Mouse (Mus musculus) erythroid progenitor cell, adult 5-6 weeks (primary cell): Measurements from ENCODE around the gene Ubiad1. TPM values are rescaled to one million over a fixed set of nuclear protein-coding genes. Genes with fewer than 3 reads are reported as not detected.

Experiments used
- ATAC-seq: replicated peaks from 2 replicates; pipeline ENCODE4 v1.8.0; 2016; ENCODE audit warnings: moderate number of reproducible peaks, mild to moderate bottlenecking, moderate TSS enrichment, inconsistent platforms; ENCODE audit not compliant: poor library complexity, low FRiP score, severe bottlenecking
- total RNA-seq, 2 experiments: library from RNA; stranded (forward) in 1 of 2; stranded (reverse) in 1 of 2; fragments of 150-400 nt in 1 of 2; fragments of 186-747, 209-891 nt in 1 of 2; gene quantifications; 2 replicates each; pipeline versions ENCODE4 v1.2.3 to v1.2.4; 2015 to 2017; ENCODE audit warnings: low replicate concordance in 2 of 2

The Ubiad1 gene
- total RNA-seq, 2 experiments from 2014 or later, result 4.3 to 4.6 TPM

DNA sequence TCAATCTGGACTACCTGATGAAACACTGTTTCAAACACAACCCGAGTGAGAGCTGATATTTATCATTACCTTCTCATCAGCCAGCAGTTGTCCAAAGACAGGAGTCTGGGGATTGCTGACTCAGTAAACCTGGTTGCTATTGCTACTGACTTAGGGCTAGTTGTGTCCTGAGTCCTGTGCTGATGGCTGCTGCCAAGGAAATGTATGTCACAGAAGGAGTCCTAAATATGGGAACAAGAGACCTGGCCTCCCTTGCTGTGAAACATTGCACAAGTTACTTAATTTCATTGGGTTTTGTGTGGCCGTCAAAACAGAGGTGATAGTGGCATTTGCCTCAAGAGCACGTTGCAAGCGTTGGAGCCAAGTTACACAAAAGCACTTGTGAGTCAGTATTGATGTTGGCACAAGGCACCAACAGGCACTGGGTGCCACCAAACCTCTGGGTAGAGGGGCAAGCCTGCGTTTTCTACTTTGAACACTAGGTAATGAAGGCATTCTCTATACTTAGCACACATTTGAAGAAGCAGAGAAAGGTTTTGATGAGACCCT, 11.0 kb upstream of the Ubiad1 start:
- no peak for ATAC-seq

DNA sequence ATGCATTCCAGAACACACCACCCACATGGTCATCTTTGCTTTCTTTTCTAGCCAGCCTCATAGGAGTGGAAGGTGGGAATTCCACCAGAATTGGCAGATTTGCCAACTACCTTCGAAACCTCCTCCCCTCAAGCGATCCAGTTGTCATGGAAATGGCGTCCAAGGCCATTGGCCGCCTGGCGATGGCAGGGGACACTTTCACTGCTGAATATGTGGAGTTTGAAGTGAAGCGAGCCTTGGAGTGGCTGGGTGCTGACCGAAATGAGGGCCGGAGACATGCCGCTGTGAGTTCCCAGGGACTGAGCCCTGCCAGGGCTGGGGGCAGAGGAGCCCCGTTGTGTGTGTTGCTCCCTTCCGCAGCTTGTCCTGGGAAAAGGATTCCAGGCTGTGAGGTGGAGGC, 9.1 kb upstream of the Ubiad1 start:
- no peak for ATAC-seq

DNA sequence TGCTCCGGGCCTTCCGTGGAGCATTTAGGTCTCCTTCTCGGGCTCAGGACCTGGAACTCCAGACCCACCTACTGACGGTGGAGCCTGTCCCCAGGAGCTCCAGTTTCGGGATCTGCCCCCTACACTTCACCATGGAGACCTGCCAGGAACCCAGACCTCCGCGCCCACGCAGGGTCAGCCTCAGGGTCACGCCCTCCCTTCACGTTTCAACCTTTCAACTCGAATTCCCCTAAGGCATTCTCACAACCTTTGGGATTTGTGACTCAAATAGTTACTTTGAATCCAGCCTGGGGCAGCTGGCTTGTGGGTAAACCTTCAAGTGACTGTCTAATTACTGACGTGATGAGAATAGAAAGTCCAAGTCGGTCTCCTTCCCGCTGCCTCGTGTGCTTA, 4.3 kb upstream of the Ubiad1 start:
- ATAC-seq, result no peak

DNA sequence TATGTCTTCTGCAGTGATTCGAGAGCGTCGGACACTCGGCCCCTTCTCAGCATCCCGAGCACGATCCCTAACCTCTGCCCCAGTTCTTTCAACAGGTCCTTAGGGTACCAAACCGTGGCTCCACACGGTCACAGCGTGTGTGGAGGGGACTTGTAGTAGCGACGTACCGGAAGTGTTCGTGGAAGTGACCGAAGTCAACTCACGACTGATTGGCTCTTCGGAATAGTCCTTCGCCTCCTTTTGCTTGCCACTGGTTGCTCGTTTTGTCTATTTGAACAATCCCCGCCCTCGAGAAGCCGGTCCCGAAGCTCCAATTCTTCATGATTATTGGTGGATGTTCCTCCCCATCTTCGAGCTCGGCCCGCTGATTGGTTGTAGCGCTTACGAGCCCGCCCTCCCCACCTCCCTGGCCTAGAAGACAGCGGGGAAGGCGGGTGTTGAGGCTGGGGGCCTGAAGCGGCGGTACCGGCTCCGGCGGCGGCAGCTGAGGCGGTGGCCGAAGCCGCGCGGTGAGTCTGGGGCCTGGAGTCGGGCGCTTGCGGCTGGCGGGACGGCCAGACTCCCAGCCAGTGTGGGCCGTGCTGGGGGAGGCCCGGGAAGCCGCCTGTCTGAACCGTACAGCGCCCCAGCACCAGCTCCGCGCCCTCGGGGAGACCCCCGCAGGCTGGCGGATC, 3.7 kb upstream of the Ubiad1 start, which contains the start of gene Mtor:
Mtor (plus strand) TSS at position 433 of the 674 bp plus-strand sequence.
- peak; percentile 92 for ATAC-seq

DNA sequence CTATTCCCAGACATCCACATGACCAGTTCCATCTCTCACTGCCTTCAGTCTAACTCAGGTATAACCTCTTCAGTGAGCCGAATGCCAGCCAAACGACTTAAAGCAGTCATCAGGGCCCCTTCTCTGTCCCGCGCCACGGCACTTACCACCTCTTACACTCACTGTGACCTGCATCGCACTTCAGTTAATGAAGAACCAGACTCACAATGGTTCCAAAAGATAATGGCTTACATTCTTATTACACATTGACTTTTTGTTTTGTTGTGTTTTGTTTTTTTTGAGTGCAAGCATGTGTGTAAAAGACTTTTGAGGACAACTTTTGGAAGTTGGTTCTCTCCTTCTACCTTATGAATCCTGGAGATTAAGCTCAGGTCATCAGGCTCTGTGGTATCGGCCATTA, 2.0 kb downstream of the Ubiad1 start:
- no peak for ATAC-seq

DNA sequence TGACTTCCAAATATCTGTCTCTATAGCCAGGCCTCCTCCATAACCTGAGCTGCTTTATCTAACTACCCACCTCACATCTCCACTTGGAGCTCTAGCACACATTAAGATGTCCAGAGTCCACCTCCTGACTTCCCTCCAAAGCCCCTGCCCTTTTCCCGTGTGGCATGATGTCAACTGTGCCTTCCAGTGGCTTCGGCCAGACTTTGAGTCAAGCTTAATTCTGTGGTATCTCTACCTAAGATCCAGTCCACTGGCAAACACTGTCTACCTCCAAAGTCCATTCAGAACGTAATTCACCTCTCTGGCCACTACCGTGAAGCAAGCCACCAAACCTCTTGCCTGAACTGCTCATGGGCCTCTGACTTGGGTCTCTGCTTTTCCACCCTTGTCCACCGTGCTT, 2.6 kb downstream of the Ubiad1 start:
- no peak for ATAC-seq

DNA sequence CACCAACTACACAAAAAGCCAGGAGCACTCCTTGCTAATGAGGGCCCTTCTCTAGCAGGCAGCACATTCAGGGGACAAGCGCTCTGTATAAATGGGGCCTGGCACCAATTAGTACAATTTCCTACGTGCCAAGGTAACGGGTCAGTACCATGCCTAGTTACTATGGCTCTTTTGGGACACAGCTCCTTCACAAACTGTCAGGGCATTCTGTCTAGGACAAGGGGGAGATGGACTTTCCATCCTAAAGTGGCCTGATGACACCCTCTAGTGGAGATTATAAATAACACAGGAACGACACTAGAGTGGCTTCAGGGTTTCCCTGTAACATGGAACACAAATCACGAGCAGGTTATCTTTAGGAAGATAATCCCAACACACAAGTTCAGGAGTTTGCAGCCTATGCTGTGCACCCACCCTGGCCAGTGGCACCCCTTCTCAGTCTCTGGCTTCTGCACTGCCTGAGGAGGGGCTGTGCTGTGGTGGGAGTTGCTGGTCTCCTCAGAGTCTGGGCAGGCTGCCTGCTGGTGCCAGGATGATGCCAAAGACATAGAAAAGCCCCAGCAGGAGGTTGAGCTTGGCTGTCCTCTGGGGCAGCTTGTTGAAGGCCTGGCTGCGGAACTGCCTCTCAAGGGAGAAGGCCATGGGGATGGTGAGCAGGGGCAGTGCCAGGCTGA, 8.8 kb downstream of the Ubiad1 start:
- no peak for ATAC-seq

DNA sequence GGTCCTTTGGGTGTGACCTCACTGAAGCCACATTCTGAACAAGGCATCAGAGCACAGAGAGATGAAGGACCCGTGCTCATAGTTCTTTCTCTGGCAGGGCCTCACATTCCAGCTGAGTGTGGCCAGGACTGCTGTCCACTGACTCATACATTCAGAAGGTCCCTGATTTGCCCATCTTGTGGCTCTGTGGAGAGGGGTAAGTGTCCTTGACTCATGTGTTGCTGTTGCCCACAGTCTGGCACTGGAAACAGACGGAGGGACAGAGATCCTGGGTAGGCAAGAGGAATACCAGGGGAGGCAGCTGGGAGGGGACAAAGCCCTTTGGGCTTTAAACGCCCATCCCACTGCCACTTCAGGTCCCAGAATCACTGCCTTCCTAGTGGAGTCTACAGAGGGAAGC, 9.5 kb downstream of the Ubiad1 start:
- no peak for ATAC-seq

DNA sequence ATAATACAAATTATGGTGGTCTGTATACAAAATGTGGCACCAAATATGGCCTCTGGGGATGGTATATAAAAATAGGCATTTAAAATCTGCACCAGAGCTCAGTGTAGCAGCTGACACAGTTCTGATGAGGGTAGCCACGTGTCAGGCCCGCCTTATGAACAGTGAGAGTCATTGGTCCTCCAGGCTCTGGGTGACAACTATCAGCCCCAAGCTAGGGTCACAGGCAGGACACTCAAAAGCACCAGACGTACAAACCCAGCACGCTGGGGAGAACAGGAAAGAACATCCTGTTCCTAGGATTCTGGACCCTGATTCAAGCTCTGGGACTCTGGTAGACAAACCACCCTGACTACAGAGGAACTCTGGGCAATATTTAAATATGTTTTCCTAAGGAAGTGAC, 10.0 kb downstream of the Ubiad1 start:
- no peak for ATAC-seq

DNA sequence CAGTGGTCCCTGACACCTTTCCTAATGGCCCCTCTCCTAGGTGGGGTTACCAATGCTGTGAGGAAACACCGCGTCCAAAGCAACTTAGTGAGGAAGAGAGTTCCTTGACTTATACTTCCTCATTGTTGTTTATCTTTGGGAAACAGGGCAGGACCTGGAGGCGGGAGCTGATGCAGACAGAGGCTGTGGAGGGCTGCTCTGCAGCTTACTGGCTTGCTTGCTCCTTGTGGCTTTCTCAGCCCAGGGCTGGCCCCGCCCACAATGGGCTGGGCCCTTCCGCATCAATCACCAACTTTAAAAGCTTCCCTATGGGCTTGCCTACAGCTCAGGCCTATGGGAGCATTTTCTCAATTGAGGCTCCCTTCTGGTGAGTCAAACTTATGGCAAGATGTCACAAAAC, 10.8 kb downstream of the Ubiad1 start:
- no peak for ATAC-seq

DNA sequence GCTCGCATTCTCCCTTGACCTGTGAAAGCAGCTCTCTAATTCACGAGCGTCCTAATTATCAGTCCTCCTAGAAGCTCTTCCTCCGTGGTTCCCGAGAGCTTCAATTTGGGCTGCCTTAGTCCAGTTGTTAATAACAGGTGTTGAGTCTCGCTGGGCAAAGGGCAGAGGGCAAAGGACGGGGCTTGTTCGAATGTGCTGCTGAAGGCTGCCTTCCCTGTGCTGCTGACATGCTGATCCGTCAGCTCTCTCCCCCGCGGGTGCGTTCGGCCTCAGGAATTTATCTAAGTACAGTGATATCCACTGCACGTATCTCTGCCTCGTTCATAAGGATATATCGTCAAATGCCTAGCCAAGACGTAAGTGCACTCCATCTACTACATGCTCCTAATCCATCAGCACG, 11.2 kb downstream of the Ubiad1 start:
- no peak for ATAC-seq

DNA sequence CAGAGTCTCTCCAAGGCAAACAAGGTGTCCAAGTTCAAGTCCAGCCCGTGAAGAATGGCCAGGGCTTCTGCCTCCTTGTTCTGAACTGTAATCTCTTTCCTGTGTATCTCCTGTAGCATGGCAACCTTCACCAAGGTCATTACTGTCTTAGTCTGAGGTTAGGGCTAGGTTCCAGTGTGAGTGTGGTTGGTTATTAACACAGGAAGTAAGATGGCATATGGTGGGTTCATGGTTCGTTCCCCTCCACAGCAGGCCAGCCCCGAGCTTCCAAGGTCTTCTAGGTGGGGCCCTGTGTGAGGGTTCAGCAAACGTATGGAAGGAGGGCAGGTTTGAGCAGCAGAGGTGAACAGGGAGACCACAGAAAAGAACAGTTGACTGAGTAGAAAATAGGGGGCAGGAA, 12.1 kb downstream of the Ubiad1 start:
- no peak for ATAC-seq

DNA sequence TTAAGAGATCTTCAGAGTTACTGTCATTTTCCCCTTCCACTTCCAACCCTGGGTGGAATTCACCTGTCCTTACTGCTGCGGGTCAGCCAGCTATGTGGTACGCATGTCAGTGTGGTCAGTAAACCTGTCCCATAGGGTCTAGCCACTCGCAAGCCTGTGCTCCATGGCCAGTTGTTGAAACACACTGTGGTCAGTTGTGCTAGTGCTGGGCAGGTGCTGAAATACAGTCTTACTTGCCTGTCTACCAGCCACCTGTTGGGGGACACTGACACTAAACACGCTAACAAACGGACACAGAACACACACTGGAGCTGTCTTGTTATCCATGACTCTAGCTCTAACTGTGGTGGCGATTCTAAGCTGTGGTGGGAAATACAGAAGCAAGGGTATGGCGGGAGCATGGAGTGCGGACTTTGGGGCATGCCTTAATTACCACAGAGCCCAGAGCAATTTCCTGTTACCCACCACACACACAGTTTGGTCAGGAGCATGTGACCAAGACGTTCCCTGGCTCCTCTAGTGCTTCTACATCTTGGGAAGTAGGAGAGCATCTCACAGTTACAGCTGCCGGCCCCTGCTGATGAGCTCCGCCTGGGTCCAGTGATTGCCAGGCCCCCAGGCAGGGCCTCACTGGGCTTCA, 13.6 kb downstream of the Ubiad1 start:
- no peak for ATAC-seq

DNA sequence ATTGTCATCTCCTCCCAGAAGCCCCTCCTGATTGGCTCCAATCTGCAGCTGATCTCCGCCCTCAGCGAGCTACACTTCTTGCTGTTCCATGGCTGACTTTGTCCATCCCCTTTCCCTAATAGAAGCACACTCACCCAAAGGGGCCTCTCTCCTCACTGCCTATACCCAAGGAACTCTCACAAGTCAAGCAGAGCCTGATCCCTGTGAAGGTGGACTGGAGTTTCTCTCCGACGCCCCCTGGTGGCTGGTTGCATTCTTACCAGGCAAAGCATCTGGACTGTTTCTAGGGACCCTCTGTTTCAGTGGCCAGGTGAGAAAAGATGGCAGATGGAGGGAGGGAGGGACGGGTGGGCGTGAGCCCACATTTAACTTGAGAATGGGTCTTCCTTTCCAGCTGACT, 14.9 kb downstream of the Ubiad1 start:
- ATAC-seq, result peak; percentile 68

DNA sequence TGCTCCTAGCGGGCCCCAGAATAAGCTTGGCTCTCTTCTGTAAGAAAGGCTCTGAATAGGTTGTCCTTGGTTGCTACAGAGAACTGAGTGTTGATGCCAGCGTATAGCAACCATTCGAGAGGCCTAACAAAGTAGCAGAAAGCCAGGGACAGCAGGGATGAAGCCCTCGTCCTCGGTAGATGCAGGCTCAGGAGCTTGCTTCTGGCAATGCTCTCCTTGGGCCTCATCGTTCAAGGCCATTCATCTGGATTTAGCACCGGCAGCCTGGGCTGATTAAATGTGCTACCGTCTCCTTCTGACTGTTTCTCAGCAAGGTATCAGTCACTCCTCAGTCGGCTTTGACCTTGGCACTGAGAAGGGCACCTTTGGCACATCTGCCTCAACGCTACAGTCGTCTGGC, 15.4 kb downstream of the Ubiad1 start:
- no peak for ATAC-seq

DNA sequence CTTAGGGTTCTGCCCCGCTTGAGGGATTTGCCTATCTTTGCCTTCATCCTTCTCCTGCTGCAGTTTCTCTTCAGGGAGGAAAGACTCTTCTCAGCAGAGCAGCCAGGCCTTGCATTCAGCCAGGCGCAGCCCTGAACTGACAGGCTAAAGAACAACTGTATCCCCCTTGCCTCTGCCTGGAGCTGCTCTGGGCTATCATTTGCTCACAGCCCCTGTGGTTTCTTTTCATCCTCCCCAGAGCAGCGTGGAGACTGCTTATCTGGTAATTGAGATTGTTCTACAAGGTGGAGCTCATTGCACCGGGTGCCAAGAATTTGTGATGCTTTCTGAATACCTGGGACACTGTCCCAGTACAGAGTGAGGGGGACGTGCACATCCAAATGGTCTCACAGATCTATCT, 16.0 kb downstream of the Ubiad1 start:
- ATAC-seq, result no peak

DNA sequence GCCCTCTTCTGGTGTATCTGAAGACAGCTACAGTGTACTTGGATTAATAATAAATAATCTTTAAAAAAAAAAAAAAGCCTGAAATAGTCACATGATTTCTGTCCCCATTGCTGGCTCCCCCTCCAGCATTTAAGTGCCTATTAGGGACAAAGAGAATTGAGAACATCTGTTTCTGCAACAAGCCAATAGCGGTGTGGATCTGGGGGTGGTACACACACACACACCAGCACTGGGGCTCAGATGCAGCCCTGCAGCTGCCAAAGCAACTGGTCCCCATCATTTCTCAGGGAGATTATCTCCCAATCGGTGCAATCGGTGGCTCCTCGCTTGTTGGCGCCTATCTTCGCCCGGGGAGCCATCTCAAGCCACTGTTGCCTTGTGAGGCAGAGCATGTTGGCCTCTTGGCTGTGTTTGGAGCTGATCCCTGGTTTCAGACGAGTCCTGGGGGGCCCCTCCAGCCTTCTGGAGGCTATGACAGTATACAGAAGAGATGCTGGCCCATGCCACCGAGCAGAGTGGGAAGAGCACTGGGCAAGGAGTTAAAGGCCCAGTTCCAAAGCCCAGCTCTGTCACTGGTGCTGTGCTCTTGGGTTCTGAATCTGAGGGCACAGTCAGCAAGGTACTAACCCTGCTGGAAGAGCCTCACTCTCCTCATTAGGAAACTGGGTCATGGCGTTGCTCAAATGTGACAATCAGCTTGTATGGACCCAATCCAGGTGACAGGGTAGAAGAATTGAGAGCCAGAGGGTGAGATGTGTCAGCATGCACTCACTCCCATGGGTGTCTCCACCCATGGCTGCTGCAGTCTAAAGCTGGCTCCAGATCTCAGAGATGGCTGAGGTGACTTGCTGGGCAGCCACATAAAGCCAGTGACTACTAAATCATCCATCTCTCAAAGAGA, 17.4 kb downstream of the Ubiad1 start:
- no peak for ATAC-seq

DNA sequence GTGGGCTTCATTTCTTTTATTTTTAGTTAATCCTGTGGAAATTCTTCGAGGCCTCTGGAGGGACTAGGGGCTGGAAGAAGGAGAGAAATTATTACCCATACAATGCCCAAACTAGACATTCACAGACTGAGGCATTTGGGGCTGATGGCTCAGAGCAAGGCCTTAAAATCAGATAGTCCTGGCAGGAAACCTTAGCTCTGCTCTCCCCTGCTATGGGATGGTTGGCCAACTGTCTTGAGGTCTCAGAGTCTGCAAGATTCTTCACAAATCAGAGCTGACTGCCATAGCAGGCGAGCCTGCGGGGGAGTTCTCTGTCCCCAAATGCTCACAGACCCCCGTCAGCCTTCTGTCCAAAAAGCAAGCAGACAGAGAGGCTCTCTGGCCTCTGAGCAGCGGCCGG, 27.0 kb downstream of the Ubiad1 start:
- ATAC-seq, result no peak

DNA sequence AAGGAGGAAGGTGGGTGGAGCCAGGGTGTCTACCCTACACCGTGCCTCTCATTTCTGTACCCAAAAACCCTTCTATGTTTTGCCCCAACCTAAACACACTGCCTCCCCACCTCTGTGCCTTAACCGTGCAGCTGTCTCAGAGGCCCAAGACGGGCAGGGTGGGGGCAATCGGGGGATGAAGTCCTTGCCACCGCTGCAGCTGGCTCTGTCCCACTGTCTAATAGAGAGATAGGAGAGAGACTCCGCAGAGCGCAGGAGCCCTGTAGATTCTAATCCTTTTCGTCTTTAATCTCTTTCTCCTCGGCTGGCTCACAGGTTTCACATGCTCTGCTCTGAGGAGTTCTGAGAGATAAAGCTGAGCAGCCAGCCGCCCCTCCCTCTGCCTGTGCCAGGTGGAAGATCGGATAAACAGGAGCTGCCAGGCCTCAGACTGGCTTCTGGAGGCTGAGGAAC, 27.5 kb downstream of the Ubiad1 start:
- peak; percentile 70 for ATAC-seq

DNA sequence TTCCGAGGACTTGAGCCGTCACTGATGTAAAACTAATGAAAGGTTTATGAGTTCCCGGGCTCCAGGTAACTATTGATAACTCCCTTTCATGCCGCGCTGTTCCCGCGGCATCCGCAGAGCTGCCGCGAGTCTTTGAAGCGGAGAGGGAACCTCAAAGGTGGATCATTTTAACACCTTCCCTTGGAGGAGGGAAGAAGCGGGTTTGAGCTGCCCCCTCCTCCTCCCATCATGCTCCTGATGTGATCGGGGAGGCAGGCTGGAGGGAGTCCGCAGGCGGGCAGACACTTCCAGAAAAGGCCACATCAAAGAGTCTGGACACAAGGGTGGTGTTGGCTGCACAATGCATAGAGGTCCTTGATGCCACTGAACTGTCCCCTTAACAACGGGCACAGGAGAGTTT, 29.0 kb downstream of the Ubiad1 start:
- no peak for ATAC-seq
